Comparison of ENCODE assay signal across 12 mouse cellular contexts in the genomic region with DNA sequence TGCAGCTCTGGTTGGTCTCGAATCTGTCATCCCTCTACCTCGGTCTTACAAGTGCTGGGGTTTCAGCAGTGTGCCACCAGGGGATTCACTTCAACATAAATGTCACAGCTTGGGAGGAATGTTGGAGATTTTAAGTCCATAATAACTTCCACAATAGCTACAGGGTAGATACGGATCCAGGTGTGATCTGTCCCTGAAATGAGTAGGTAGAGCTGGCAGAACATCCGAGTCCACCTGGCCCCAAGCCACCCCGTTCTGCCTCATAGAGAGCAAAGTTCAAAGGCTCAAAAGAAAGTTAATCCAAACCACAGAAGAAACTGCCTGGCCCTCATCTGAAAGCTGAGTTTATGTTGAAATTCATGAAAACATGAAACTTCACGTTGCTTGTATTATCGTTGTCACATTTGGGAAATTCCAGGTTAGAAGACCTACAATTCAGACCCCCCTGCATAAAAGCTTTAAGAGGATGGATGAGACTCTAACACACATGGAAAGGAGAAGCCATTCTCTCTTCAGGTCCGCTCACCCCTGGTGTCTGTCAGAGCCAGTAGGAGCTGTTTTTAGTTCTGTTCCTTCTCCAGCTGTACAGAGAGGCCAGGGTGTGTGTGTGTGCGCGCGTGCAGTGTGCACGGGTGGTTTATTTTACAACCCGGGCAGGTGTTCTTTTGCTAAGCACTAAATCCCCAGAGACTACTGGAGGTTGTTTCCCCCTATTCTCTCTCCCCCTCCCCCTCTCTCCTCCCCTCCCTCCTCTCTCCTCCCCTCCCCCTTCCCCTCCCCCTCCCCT.
A peak's percentile ranks its signal among the peaks of the same experiment; 100 is the strongest.
DNase-seq lines count a peak whose midpoint lies in the region; ATAC-seq and TF ChIP-seq lines count a peak whose summit lies in the region.
"Had no signal": no experiment of that assay in that cellular context is flagged by ENCODE, and none has a peak within 500 bp of the region (broad histone marks: within the 10 kb centered on the region; RNA-seq: fewer than 3 reads in every experiment).

No protein-coding gene starts in this region.

- DNase-seq in gastrocnemius, adult 2 months = no peak
- DNase-seq in gastrocnemius, postnatal 14 days = no peak
- DNase-seq in spleen, postnatal 36 days (ENCODE audit: low spot score in 2 of 2) = peak; percentile 75
- DNase-seq in spleen, postnatal 14 days (ENCODE audit: low spot score in 2 of 2) = no peak
- no peak for DNase-seq in limb, embryonic 14.5 days (ENCODE audit: low spot score)
- peak; percentile 53 for DNase-seq in thymus, postnatal 4 days
- no peak for DNase-seq in embryo, embryonic 10.5 days (ENCODE audit: low spot score)
- DNase-seq in left cerebral cortex, postnatal 14 days (ENCODE audit: low spot score in 2 of 2) = no peak
- DNase-seq: layer of hippocampus, adult 9-11 months; right cerebral cortex, adult 18-20 months had no signal

- no peak for TF ChIP-seq CTCF in gastrocnemius, adult 2 months (IDR thresholded peaks at IDR 0.05)

- no peak for TF ChIP-seq POLR2A in limb, embryonic 14.5 days (IDR thresholded peaks at IDR 0.05; ENCODE audit: borderline replicate concordance, extremely low read depth, insufficient read depth, insufficient read length)

- H3K4me2 ChIP-seq in limb, embryonic 14.5 days (replicated peaks; ENCODE audit: low read depth, low read length, severe bottlenecking) = no peak overlapping the region
- H3K4me2 ChIP-seq: forebrain, embryonic 15.5 days had no signal

- intact Hi-C loops in gastrocnemius, adult 2 months (cut with DNase I) = no loop called here
- intact Hi-C loops in gastrocnemius, postnatal 14 days (cut with DNase I; ENCODE audit: low total_unique reads) = no loop called here
- intact Hi-C loops in left cerebral cortex, postnatal 14 days (cut with DNase I) = no loop called here

- H3K9ac ChIP-seq in limb, embryonic 14.5 days (ENCODE audit: low read depth, low read length, severe bottlenecking) = no peak overlapping the region
- H3K9ac ChIP-seq: forebrain, embryonic 15.5 days; liver, embryonic 14.5 days had no signal

- peak overlapping the region; percentile 63 for H3K27ac ChIP-seq in gastrocnemius, adult 2 months
- no peak overlapping the region for H3K27ac ChIP-seq in limb, embryonic 14.5 days (replicated peaks; ENCODE audit: low read depth, low read length)
- H3K27ac ChIP-seq: forebrain, embryonic 15.5 days; liver, embryonic 14.5 days had no signal

- no peaks in the 10 kb centered on the region for H3K27me3 ChIP-seq in limb, embryonic 14.5 days (ENCODE audit: control insufficient read depth, insufficient read depth, low read length)
- H3K27me3 ChIP-seq: forebrain, embryonic 15.5 days had no signal

- no peaks in the 10 kb centered on the region for H3K36me3 ChIP-seq in limb, embryonic 14.5 days (ENCODE audit: control insufficient read depth, insufficient read depth, low read length)
- H3K36me3 ChIP-seq: forebrain, embryonic 15.5 days had no signal

- 45% methylated on average over 13 of the region's 13 CpGs for WGBS in limb, embryonic 14.5 days

- H3K4me1 ChIP-seq in limb, embryonic 14.5 days (ENCODE audit: control insufficient read depth, insufficient read depth, low read length) = peaks cover 5% of the 10 kb centered on the region; the same call in 1 of the 2 replicates
- H3K4me1 ChIP-seq: forebrain, embryonic 15.5 days had no signal

- no peak overlapping the region for H3K4me3 ChIP-seq in gastrocnemius, adult 2 months
- no peak overlapping the region for H3K4me3 ChIP-seq in limb, embryonic 14.5 days (replicated peaks; ENCODE audit: low read length)
- H3K4me3 ChIP-seq: forebrain, embryonic 15.5 days had no signal

- H3K9me3 ChIP-seq in limb, embryonic 14.5 days (ENCODE audit: control insufficient read depth, low read length) = no peaks in the 10 kb centered on the region
- H3K9me3 ChIP-seq: forebrain, embryonic 15.5 days had no signal

- 0 out of 2 replicates have a peak, but pooled peaks have one; percentile 57 for ATAC-seq in limb, embryonic 14.5 days (ENCODE audit: low FRiP score, low read depth)
- ATAC-seq: forebrain, embryonic 15.5 days had no signal

Comparison
In these comparisons a context has a peak if more than half of its experiments do, and no peak if none do; other contexts are left out.
1. DNase-seq: peak in spleen, postnatal 36 days (2 of 2) and thymus, postnatal 4 days (single experiment); none in gastrocnemius, adult 2 months (single experiment), gastrocnemius, postnatal 14 days (single experiment), spleen, postnatal 14 days (0 of 2), limb, embryonic 14.5 days (single experiment), embryo, embryonic 10.5 days (single experiment) and left cerebral cortex, postnatal 14 days (0 of 2).